In the genomic region with DNA sequence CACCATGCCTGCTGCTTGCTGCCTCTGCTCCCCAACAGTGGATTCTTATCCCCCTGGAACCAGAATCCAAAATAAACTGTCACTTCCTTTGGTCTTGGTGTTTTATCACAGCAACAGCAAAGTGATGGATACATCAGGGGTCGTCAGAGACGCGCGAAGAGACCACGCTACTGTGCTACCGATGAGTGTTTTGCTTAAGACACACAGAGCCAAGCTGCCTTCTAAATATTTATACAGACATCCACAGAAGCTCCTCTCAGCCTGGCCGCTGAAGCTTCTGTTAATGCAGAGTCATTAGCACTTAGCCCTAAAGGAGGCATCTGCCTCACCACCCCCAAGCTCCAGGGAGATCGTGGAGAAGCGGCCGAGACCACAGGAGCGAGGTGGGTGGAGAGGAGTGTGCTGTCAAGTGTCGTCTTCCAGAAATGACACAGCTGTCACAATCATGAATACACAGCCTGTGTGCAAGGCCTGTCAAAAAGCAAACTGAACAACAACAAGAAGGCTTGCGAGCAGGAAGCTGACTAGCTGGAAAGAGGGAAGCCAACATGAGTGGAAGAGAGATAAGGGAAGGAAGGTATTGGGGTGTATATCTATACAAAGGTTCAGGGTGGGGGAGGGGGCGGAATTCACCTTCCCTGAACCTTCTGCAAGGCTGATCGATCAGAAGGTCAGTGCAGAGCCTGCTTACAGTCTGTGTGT, we compare ENCODE assay signal across 9 mouse cellular contexts.
DNase-seq lines count a peak whose midpoint lies in the region; ATAC-seq lines count a peak whose summit lies in the region.
"Had no signal": no experiment of that assay in that cellular context is flagged by ENCODE, and none has a peak within 500 bp of the region (broad histone marks: within the 10 kb centered on the region; RNA-seq: fewer than 3 reads in every experiment).

No protein-coding gene starts in this region.

- no peaks in the 10 kb centered on the region for H3K27me3 ChIP-seq in neural tube, embryonic 15.5 days (replicated peaks)
- H3K27me3 ChIP-seq: Patski had no signal

- H3K4me3 ChIP-seq in neural tube, embryonic 15.5 days (replicated peaks), result no peak overlapping the region

- H3K27ac ChIP-seq in neural tube, embryonic 15.5 days (replicated peaks), result 0 out of 2 replicates have a peak overlapping the region, but pooled peaks have one; percentile 9

- no peak for ATAC-seq in neural tube, embryonic 15.5 days (ENCODE audit: low FRiP score)
- ATAC-seq: Patski had no signal

- no peaks in the 10 kb centered on the region for H3K9me3 ChIP-seq in neural tube, embryonic 15.5 days (replicated peaks)

- peaks cover 9% of the 10 kb centered on the region for H3K4me1 ChIP-seq in neural tube, embryonic 15.5 days

- DNase-seq in left cerebral cortex, adult 9 months (ENCODE audit: low spot score in 2 of 2), result peak; percentile 35 to 50
- DNase-seq in left cerebral cortex, postnatal 4 days, result no peak
- DNase-seq in frontal cortex, postnatal 36 days (ENCODE audit: low spot score in 2 of 2), result peak; percentile 42 to 44
- peak; percentile 33 to 47 for DNase-seq in layer of hippocampus, postnatal 36 days
- no peak for DNase-seq in adrenal gland, postnatal 14 days
- no peak for DNase-seq in embryo, embryonic 10 days (ENCODE audit: low spot score)
- no peak for DNase-seq in ovary, postnatal 10 days (ENCODE audit: low spot score)

- H3K4me2 ChIP-seq in neural tube, embryonic 15.5 days, result no peak overlapping the region

- H3K36me3 ChIP-seq in neural tube, embryonic 15.5 days, result no peaks in the 10 kb centered on the region

- WGBS in neural tube, embryonic 15.5 days, result 61% methylated on average over 15 of the region's 15 CpGs

- H3K9ac ChIP-seq in neural tube, embryonic 15.5 days (replicated peaks), result no peak overlapping the region

- intact Hi-C loops in left cerebral cortex, postnatal 4 days (cut with DNase I), result no loop called here

Comparison
In these comparisons a context has a peak if more than half of its experiments do, and no peak if none do; other contexts are left out.
1. DNase-seq: peak in left cerebral cortex, adult 9 months (2 of 2), frontal cortex, postnatal 36 days (2 of 2) and layer of hippocampus, postnatal 36 days (2 of 2); none in left cerebral cortex, postnatal 4 days (single experiment), adrenal gland, postnatal 14 days (single experiment), embryo, embryonic 10 days (single experiment) and ovary, postnatal 10 days (single experiment).